Mouse (Mus musculus): ENCODE results near the gene Herc3. TPM values are rescaled to one million over a fixed set of nuclear protein-coding genes. Genes with fewer than 3 reads are reported as not detected.
"Not testable (repeated sequence)": the region's sequence is repeated elsewhere in the genome, so short reads cannot be mapped to it uniquely, and the experiment has no call there.

The Herc3 gene
- total RNA-seq, 1 experiment from 2014 or later: 69.9 TPM

GRCm38 (mm10) chr6:58849356-58849755, 18.1 kb downstream of the Herc3 start:
- ATAC-seq (ENCODE audit: extremely low read depth, insufficient number of reproducible peaks, low FRiP score, poor library complexity, severe bottlenecking): no peak

DNA sequence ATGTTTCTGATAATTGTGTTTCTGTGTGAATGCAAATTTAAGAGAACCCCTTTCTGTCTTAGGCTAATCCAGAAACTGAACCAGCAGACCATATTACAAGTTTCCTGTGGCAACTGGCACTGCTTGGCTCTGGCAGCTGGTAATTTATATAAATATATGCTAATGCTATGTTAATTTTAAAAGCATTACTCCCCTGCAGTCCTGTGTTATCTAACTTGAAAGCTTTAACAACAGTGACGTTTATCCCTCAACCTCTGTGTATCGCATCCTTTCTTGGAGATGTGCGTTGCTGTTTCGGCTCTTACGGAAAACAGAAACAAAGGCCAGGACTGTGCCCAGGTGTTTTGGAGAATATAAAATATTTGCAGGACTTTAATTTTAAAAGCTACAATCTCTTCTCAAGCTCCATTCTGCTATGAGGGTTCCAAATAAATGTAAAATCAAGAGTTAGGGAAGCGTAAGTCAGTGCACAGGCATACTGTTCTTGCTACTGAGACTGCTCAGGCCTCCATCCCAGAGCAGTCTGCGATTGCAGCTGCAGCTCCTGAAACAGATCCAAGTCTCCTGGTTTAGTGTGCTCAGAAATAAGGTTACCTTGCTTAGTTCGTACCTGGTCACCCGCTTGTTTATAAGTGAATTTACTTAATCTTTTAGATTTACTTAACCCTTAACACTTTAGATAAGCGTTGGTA, 24.6 kb downstream of the Herc3 start:
- no peak for ATAC-seq (ENCODE audit: extremely low read depth, insufficient number of reproducible peaks, low FRiP score, poor library complexity, severe bottlenecking)

DNA sequence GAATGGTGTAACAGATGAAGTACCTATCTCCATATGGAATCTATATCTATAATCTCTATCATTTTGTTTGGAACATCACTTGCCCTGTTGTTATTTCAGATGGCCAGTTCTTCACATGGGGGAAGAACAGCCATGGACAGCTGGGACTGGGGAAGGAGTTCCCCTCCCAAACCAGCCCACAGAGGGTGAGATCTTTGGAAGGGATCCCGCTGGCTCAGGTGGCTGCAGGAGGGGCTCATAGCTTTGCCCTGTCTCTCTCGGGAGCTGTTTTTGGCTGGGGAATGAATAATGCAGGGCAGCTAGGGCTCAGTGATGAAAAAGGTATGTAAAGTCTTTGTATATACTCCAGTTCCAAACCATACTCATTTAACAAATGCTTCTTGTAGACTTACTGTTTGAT, 25.2 kb downstream of the Herc3 start:
- no peak for ATAC-seq (ENCODE audit: extremely low read depth, insufficient number of reproducible peaks, low FRiP score, poor library complexity, severe bottlenecking)

DNA sequence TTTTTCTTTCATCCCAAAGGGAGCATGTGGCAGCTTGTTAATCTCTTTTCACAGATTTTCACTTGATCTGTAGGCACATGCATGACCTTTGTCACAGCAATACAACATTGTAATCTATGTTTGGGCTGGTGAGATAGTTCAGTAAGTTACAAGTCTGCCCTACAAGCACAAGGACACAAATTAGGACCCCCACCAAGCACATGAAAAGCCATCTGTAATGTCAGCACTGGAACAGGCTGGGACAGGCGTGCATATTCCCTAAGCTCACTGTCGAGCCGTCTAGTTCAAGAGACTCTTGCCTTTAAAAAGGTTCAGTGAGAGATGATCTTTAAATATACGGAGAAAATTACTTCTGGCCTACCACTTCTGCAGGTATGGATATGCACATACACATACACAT, 28.3 kb downstream of the Herc3 start:
- no peak for ATAC-seq (ENCODE audit: extremely low read depth, insufficient number of reproducible peaks, low FRiP score, poor library complexity, severe bottlenecking)

- ATAC-seq (ENCODE audit: extremely low read depth, insufficient number of reproducible peaks, low FRiP score, poor library complexity, severe bottlenecking): no peak
Measured at GRCm38 (mm10) chr6:58862446-58862993, 31.3 kb downstream of the Herc3 start.

- ATAC-seq (ENCODE audit: extremely low read depth, insufficient number of reproducible peaks, low FRiP score, poor library complexity, severe bottlenecking): no peak
Measured at GRCm38 (mm10) chr6:58863631-58864235, 32.5 kb downstream of the Herc3 start.

- ATAC-seq (ENCODE audit: extremely low read depth, insufficient number of reproducible peaks, low FRiP score, poor library complexity, severe bottlenecking): not testable (repeated sequence)
Measured at GRCm38 (mm10) chr6:58867858-58868257, 36.6 kb downstream of the Herc3 start.

DNA sequence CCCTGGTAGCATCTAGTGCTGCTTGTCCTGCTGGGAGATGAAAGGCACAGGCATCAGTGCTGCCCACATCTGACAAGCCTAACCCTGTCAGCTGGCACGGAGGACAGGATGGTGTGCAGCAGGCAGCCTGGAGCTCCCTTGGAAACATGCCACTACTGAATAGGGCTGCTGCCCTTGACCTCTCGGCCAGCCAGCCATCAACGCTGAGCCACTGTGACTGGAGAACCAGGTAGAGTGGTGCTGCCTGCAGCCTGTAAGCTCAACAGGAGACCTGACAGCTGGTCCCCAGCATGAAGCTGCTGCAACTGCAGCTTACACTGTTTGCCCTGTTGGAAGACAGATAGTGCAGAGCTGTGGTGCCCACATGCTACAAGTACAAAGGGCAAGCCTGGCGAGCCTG, 48.3 kb downstream of the Herc3 start:
- no peak for ATAC-seq (ENCODE audit: extremely low read depth, insufficient number of reproducible peaks, low FRiP score, poor library complexity, severe bottlenecking)

- no peak for ATAC-seq (ENCODE audit: extremely low read depth, insufficient number of reproducible peaks, low FRiP score, poor library complexity, severe bottlenecking)
Measured at GRCm38 (mm10) chr6:58879987-58880386, 48.7 kb downstream of the Herc3 start.

DNA sequence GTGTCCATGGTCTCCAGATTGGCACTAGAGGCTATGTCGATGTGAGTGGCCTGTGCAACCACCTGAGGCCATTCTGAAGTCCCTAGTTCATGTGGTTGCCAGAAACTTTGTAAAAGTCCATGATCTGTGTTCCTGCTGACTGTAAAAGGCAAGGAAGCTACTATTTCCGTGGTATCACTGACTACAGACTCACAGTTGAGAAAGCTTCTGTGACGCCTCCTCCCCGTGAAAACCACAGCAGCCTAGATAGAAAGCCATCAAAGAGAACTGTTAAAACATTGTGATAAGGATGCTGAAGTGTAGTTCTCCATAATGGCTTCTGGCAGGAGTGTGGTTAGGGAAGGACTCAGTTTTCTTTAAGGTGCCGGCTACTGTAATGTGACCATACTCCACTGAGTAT, 49.6 kb downstream of the Herc3 start:
- no peak for ATAC-seq (ENCODE audit: extremely low read depth, insufficient number of reproducible peaks, low FRiP score, poor library complexity, severe bottlenecking)

- ATAC-seq (ENCODE audit: extremely low read depth, insufficient number of reproducible peaks, low FRiP score, poor library complexity, severe bottlenecking): no peak
Measured at GRCm38 (mm10) chr6:58881363-58881762, 50.1 kb downstream of the Herc3 start.

GRCm38 (mm10) chr6:58882271-58882670, 51.0 kb downstream of the Herc3 start:
- ATAC-seq (ENCODE audit: extremely low read depth, insufficient number of reproducible peaks, low FRiP score, poor library complexity, severe bottlenecking): no peak

DNA sequence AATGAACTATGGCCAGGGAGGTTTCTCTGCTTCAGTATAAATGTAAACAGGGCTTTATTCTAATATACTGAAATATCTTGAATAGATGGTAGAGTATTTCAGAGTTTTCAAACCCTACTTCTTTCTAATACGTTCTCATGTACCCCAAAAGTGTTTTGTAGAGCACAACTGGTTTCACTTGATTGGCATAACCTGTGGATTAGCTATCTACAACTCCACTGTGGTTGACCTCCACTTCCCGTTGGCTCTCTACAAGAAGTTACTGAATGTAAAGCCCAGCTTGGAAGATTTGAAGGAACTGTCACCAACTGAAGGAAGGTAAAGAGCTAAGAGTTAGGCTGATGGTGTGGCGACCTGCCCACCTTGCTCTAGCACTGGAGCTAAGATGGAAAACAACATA, 58.7 kb downstream of the Herc3 start:
- no peak for ATAC-seq (ENCODE audit: extremely low read depth, insufficient number of reproducible peaks, low FRiP score, poor library complexity, severe bottlenecking)

DNA sequence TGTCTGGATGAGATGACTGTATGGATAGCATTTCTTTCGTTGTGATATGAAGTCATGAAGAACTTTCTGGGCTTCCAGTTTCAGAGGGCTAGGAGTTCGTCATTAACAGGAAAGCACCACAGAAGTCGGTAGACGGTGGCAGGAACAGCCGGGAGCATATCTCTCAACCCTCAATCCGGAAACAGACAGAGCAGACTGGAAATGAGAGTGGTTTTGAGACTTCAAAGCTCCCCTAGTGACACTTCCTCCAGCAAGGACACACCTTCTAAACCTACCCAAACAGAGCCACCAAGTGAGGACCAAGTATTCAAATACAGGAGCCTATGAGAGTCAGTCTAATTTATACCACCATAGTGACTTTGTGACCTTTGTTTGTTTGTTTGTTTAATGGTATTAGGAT, 62.0 kb downstream of the Herc3 start:
- ATAC-seq (ENCODE audit: extremely low read depth, insufficient number of reproducible peaks, low FRiP score, poor library complexity, severe bottlenecking): no peak

GRCm38 (mm10) chr6:58894994-58895393, 63.7 kb downstream of the Herc3 start:
- ATAC-seq (ENCODE audit: extremely low read depth, insufficient number of reproducible peaks, low FRiP score, poor library complexity, severe bottlenecking): no peak

DNA sequence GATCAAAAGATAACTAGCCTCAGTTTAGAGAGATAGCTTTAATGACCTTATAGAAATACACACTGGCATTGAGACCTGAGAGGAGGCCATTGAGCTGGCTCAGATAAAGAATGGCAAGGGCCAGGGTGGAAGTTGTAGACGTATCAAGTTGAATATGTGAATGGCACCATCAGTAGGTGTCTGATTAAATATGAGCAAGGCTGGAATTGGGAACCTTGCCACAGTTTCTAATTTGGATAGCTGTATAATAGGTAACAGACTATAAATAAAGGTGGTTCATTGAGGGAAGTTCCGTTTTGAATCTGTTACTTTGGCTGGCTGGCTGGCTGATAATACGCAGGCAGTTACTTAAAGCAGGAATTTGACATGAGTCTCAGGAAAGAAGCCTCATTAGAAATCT, 65.4 kb downstream of the Herc3 start:
- ATAC-seq (ENCODE audit: extremely low read depth, insufficient number of reproducible peaks, low FRiP score, poor library complexity, severe bottlenecking): no peak

DNA sequence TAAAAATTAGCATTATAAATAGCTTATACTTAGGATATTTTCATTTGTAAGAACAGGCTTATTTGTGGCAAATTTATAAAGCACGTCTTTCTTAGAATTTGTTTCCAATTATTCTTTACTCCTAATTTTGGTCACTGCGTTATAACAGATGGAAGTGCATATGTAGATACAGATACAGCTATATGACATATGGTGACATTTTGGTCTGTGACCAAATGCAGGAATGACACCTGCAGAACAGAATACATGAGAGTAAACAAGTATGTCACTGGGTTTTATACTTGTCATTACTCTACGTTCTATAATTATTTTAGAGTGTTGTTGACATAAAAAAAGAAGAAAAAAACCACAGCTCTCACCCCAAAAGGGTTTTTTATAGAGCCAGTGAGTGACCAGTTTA, 67.8 kb downstream of the Herc3 start:
- no peak for ATAC-seq (ENCODE audit: extremely low read depth, insufficient number of reproducible peaks, low FRiP score, poor library complexity, severe bottlenecking)

GRCm38 (mm10) chr6:58900536-58900935, 69.3 kb downstream of the Herc3 start:
- ATAC-seq (ENCODE audit: extremely low read depth, insufficient number of reproducible peaks, low FRiP score, poor library complexity, severe bottlenecking): no peak

DNA sequence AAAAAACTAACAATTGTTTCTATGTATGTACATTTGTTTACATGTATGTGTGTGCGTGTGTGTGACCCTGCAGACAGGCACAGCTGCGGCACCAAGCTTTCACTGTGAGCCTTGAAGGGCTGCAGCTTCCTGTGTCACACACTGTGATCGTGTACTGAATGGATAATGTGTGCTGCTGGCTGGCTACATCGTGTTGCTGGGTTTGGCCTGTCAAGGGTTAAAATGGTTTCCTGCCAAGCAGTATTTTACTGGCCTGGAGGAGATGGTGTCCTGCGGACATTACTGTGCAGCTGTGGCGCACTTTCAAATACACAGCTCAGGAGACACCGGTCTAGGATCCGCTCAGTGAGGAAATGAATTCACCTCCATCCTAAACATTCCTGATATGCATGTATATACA, 71.9 kb downstream of the Herc3 start:
- no peak for ATAC-seq (ENCODE audit: extremely low read depth, insufficient number of reproducible peaks, low FRiP score, poor library complexity, severe bottlenecking)

- no peak for ATAC-seq (ENCODE audit: extremely low read depth, insufficient number of reproducible peaks, low FRiP score, poor library complexity, severe bottlenecking)
Measured at GRCm38 (mm10) chr6:58904551-58904950, 73.3 kb downstream of the Herc3 start.

GRCm38 (mm10) chr6:58906852-58907261, 75.6 kb downstream of the Herc3 start, which contains the start of gene Nap1l5:
Gene Nap1l5 (minus strand): TSS chr6:58907076.
- no peak for ATAC-seq (ENCODE audit: extremely low read depth, insufficient number of reproducible peaks, low FRiP score, poor library complexity, severe bottlenecking)
